11 mouse cellular contexts compared by ENCODE assay signal in the genomic region with DNA sequence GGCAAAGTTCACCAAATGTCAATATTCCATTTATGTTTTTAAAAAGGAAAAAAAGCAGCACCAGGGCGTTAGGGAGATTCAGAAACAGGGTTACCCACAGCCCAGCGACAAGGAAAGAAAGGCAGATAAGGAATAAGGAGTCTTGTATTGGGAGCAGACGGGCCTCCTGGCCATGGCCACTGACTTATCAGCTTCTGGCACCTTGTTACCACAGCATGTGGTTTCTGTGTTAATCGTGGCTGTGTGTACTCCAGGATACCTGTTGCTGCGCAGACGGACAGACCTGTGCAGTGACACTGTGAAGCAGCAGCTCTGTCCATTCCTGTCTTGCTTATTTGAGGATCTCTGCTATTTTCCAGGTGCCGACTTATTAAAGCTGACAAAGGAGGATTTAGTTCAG. TPM values are rescaled to one million over a fixed set of nuclear protein-coding genes. Genes with fewer than 3 reads are reported as not detected.
A peak's percentile ranks its signal among the peaks of the same experiment; 100 is the strongest.
DNase-seq lines count a peak whose midpoint lies in the region; ATAC-seq and TF ChIP-seq lines count a peak whose summit lies in the region.
"Had no signal": no experiment of that assay in that cellular context is flagged by ENCODE, and none has a peak within 500 bp of the region (broad histone marks: within the 10 kb centered on the region; RNA-seq: fewer than 3 reads in every experiment).

No protein-coding gene starts in this region.

- DNase-seq in MEL (ENCODE audit: low read depth, low spot score) (peak; percentile 91), liver (peak; percentile 92)
- peak; percentile 93 for DNase-seq in c-Kit-negative CD71-positive TER-119-positive erythroid progenitor cells, embryonic 14.5 days (ENCODE audit: low read depth, low spot score)
- no peak for DNase-seq in spleen, adult 2 months (ENCODE audit: low read depth in 1 of 2, low spot score in 2 of 2)
- no peak for DNase-seq in right cerebral cortex, adult 2 months (ENCODE audit: low spot score in 2 of 2)
- no peak for DNase-seq in forebrain, embryonic 11.5 days (ENCODE audit: low spot score)
- DNase-seq in left cerebral cortex, postnatal 36 days (ENCODE audit: low spot score in 2 of 2): no peak
- DNase-seq: cerebellum, adult 11-12 months had no signal

- H3K36me3 ChIP-seq in MEL (ENCODE audit: control insufficient read depth in 1 of 2, insufficient read depth in 2 of 2, low read length in 2 of 2): peaks cover 44 to 45% of the 10 kb centered on the region in 2 experiments
- H3K36me3 ChIP-seq in spleen, adult 2 months (ENCODE audit: control insufficient read depth, insufficient read depth, low read length): peaks cover 52% of the 10 kb centered on the region
- H3K36me3 ChIP-seq in forebrain, embryonic 11.5 days (ENCODE audit: control insufficient read depth, insufficient read depth, low read length): peaks cover 10% of the 10 kb centered on the region

- no peak for TF ChIP-seq CTCF in MEL (IDR thresholded peaks at IDR 0.05 in 2 of 3, conservative IDR thresholded peaks at IDR 0.05 in 1 of 3; ENCODE audit: control insufficient read depth in 1 of 3, insufficient read depth in 1 of 3, low read depth in 2 of 3, low read length in 3 of 3, poor library complexity in 1 of 3, severe bottlenecking in 1 of 3)
- no peak for TF ChIP-seq CTCF in spleen, adult 2 months (IDR thresholded peaks at IDR 0.05; ENCODE audit: extremely low read depth, insufficient read depth, insufficient read length, insufficient replicate concordance)

- no peak overlapping the region for H3K4me2 ChIP-seq in forebrain, embryonic 11.5 days (ENCODE audit: low read depth, low read length, severe bottlenecking)
- H3K4me2 ChIP-seq: forebrain, embryonic 13.5 days; hindbrain, embryonic 13.5 days had no signal

- no peak overlapping the region for H3K9ac ChIP-seq in MEL (ENCODE audit: control insufficient read depth, low read depth, low read length, poor library complexity, severe bottlenecking)
- no peak overlapping the region for H3K9ac ChIP-seq in forebrain, embryonic 11.5 days (ENCODE audit: low read length)
- H3K9ac ChIP-seq: forebrain, embryonic 13.5 days; hindbrain, embryonic 13.5 days had no signal

- ATAC-seq in forebrain, embryonic 11.5 days (replicated peaks; ENCODE audit: low FRiP score): no peak
- ATAC-seq: forebrain, embryonic 13.5 days had no signal

- TF ChIP-seq POLR2A in MEL (IDR thresholded peaks at IDR 0.05; ENCODE audit: control insufficient read depth in 1 of 2, insufficient read depth in 1 of 2, low read depth in 1 of 2, low read length in 2 of 2, poor library complexity in 1 of 2): peak in 1 of 2 experiments; percentile 47; a peak in 2 of 4 replicates
- TF ChIP-seq POLR2A in spleen, adult 2 months (IDR thresholded peaks at IDR 0.05; ENCODE audit: low read depth, low read length): no peak

- H3K27me3 ChIP-seq in MEL (ENCODE audit: control insufficient read depth in 1 of 2, insufficient read depth in 2 of 2, low read length in 2 of 2): no peaks in the 10 kb centered on the region
- no peaks in the 10 kb centered on the region for H3K27me3 ChIP-seq in spleen, adult 2 months (ENCODE audit: control insufficient read depth, insufficient read depth, low read length)
- no peaks in the 10 kb centered on the region for H3K27me3 ChIP-seq in forebrain, embryonic 11.5 days (ENCODE audit: control insufficient read depth, insufficient read depth, low read length)
- H3K27me3 ChIP-seq: forebrain, embryonic 13.5 days; hindbrain, embryonic 13.5 days had no signal

- no peaks in the 10 kb centered on the region for H3K9me3 ChIP-seq in MEL (replicated peaks; ENCODE audit: insufficient read depth, low read length)
- no peaks in the 10 kb centered on the region for H3K9me3 ChIP-seq in forebrain, embryonic 11.5 days (ENCODE audit: control insufficient read depth, low read length)
- H3K9me3 ChIP-seq: forebrain, embryonic 13.5 days; hindbrain, embryonic 13.5 days had no signal

- 88% methylated on average over 7 of the region's 7 CpGs for WGBS in spleen, adult 2 months
- WGBS in forebrain, embryonic 11.5 days: 90% methylated on average over 7 of the region's 7 CpGs

- intact Hi-C loops in left cerebral cortex, postnatal 36 days (cut with DNase I): no loop called here

- peaks cover 32 to 33% of the 10 kb centered on the region in 2 experiments for H3K4me1 ChIP-seq in MEL (ENCODE audit: control insufficient read depth in 1 of 2, insufficient read depth in 2 of 2, low read length in 2 of 2)
- H3K4me1 ChIP-seq in spleen, adult 2 months (ENCODE audit: control insufficient read depth, insufficient read depth, insufficient read length): no peaks in the 10 kb centered on the region
- no peaks in the 10 kb centered on the region for H3K4me1 ChIP-seq in forebrain, embryonic 11.5 days (replicated peaks; ENCODE audit: control insufficient read depth, insufficient read depth, low read length)
- H3K4me1 ChIP-seq: forebrain, embryonic 13.5 days; hindbrain, embryonic 13.5 days had no signal

- TF ChIP-seq EP300 in MEL (IDR thresholded peaks at IDR 0.05; ENCODE audit: low read depth in 1 of 2, low read length in 2 of 2): peak; percentile 98 to 99

- TF ChIP-seq RAD21 in MEL (IDR thresholded peaks at IDR 0.05; ENCODE audit: low read depth, low read length): no peak

- no peak overlapping the region for H3K4me3 ChIP-seq in MEL (ENCODE audit: control insufficient read depth in 1 of 2, insufficient read depth in 1 of 2, low read depth in 2 of 2, low read length in 2 of 2)
- H3K4me3 ChIP-seq in spleen, adult 2 months (ENCODE audit: extremely low read depth, insufficient read depth, insufficient read length): no peak overlapping the region
- no peak overlapping the region for H3K4me3 ChIP-seq in forebrain, embryonic 11.5 days (ENCODE audit: low read depth, low read length)
- H3K4me3 ChIP-seq: forebrain, embryonic 13.5 days; hindbrain, embryonic 13.5 days had no signal

- no peaks in the 10 kb centered on the region for H3K79me2 ChIP-seq in MEL (ENCODE audit: control insufficient read depth, insufficient read depth, low read length, poor library complexity)

- H3K27ac ChIP-seq in MEL (ENCODE audit: control insufficient read depth, low read depth, low read length): peak overlapping the region; percentile 90
- peak overlapping the region; percentile 25; the same call in 1 of the 2 replicates for H3K27ac ChIP-seq in spleen, adult 2 months (ENCODE audit: insufficient read depth, low read length)
- no peak overlapping the region for H3K27ac ChIP-seq in forebrain, embryonic 11.5 days (ENCODE audit: low read depth, low read length)
- H3K27ac ChIP-seq: forebrain, embryonic 13.5 days; hindbrain, embryonic 13.5 days; kidney, postnatal 0 days had no signal

TF ChIP-seq in MEL, 35 proteins besides CTCF, POLR2A, EP300 and RAD21 (continues in another document):
- no peak for TF ChIP-seq E2F4 (IDR thresholded peaks at IDR 0.05; ENCODE audit: borderline replicate concordance, low read depth, low read length)
- no peak for TF ChIP-seq NELFE (IDR thresholded peaks at IDR 0.05; ENCODE audit: low read depth, low read length)
- TF ChIP-seq UBTF (IDR thresholded peaks at IDR 0.05; ENCODE audit: borderline replicate concordance, insufficient read depth, low read depth, low read length): no peak
- no peak for TF ChIP-seq ZC3H11A (IDR thresholded peaks at IDR 0.05; ENCODE audit: low read depth, low read length)
- TF ChIP-seq RCOR1 (IDR thresholded peaks at IDR 0.05; ENCODE audit: low read depth, low read length): peak; percentile 90
- TF ChIP-seq SMC3 (IDR thresholded peaks at IDR 0.05; ENCODE audit: low read depth, low read length): no peak
- peak; percentile 56; the same call in 1 of the 2 replicates for TF ChIP-seq NRF1 (IDR thresholded peaks at IDR 0.05; ENCODE audit: insufficient read depth, low read depth, low read length, poor library complexity, severe bottlenecking)
- peak; percentile 99 for TF ChIP-seq GATA1 (IDR thresholded peaks at IDR 0.05; ENCODE audit: low read depth, low read length)
- TF ChIP-seq TCF12 (IDR thresholded peaks at IDR 0.05; ENCODE audit: low read depth, low read length): peak; percentile 99
- TF ChIP-seq ZMIZ1 (IDR thresholded peaks at IDR 0.05; ENCODE audit: low read depth, low read length): 0 out of 2 replicates have a peak, but pooled peaks have one; percentile 39
- TF ChIP-seq MYB (IDR thresholded peaks at IDR 0.05; ENCODE audit: low read depth, low read length): peak; percentile 61
- TF ChIP-seq BHLHE40 (IDR thresholded peaks at IDR 0.05; ENCODE audit: borderline replicate concordance, low read depth, low read length): peak; percentile 60; the same call in 1 of the 2 replicates
- peak; percentile 84 for TF ChIP-seq ZNF384 (IDR thresholded peaks at IDR 0.05; ENCODE audit: low read depth, low read length)
- no peak for TF ChIP-seq MAFK (IDR thresholded peaks at IDR 0.05; ENCODE audit: borderline replicate concordance, low read depth, low read length)
- no peak for TF ChIP-seq POLR2AphosphoS2 (IDR thresholded peaks at IDR 0.05; ENCODE audit: low read length)
- TF ChIP-seq MAX (IDR thresholded peaks at IDR 0.05; ENCODE audit: low read length): peak; percentile 68
- TF ChIP-seq MEF2A (IDR thresholded peaks at IDR 0.05; ENCODE audit: extremely low read depth, insufficient replicate concordance, low read depth, low read length, poor library complexity, severe bottlenecking): 0 out of 2 replicates have a peak, but pooled peaks have one; percentile 19
- TF ChIP-seq USF1 (IDR thresholded peaks at IDR 0.05; ENCODE audit: low read depth, low read length): no peak
- peak; percentile 100 for TF ChIP-seq TAL1 (IDR thresholded peaks at IDR 0.05; ENCODE audit: low read length)
- TF ChIP-seq KAT2A (conservative IDR thresholded peaks at IDR 0.05; ENCODE audit: low read depth, low read length): no peak; the same call in 1 of the 2 replicates
- TF ChIP-seq CHD1 (IDR thresholded peaks at IDR 0.05; ENCODE audit: low read depth, low read length): no peak
- no peak for TF ChIP-seq TBP (IDR thresholded peaks at IDR 0.05; ENCODE audit: low read depth, low read length)
- no peak for TF ChIP-seq GABPA (IDR thresholded peaks at IDR 0.05; ENCODE audit: low read depth, low read length)
- TF ChIP-seq ELF1 (IDR thresholded peaks at IDR 0.05; ENCODE audit: low read depth, low read length): peak; percentile 35; the same call in 1 of the 2 replicates
- peak; percentile 57; the same call in 1 of the 2 replicates for TF ChIP-seq MAZ (IDR thresholded peaks at IDR 0.05; ENCODE audit: low read depth, low read length)
- peak; percentile 89 for TF ChIP-seq ETS1 (IDR thresholded peaks at IDR 0.05; ENCODE audit: low read depth, low read length)
- TF ChIP-seq ZKSCAN1 (IDR thresholded peaks at IDR 0.05; ENCODE audit: low read depth, low read length): no peak

RNA-seq across cellular contexts. Expression of a gene that starts 38.2 kb away (rescaled TPM):
- 45.5 and 46.4 TPM in 2 replicates for total RNA-seq in MEL (2012; rRNA removed)
- polyA plus RNA-seq in MEL (2012; ENCODE audit: insufficient read depth in 1 of 2, insufficient read length in 2 of 2, low read depth in 1 of 2, low replicate concordance in 2 of 2, missing spikeins in 1 of 2): 10 to 100 TPM; 60.8 to 95.5 TPM
- 50.6 and 51.1 TPM in 2 replicates for polyA plus RNA-seq in spleen, adult 2 months (2012; rRNA removed)
- 51.7 and 52.5 TPM in 2 replicates for polyA plus RNA-seq in forebrain, embryonic 11.5 days (2014; fragmentation: Nextera tagmentation; extraction: Ambion mirVana)
- total RNA-seq in left cerebral cortex, postnatal 36 days (2021): 10 to 100 TPM; 53.9 to 82.7 TPM

Comparison
In these comparisons a context has a peak if more than half of its experiments do, and no peak if none do; other contexts are left out.
1. DNase-seq: peak in MEL (single experiment), c-Kit-negative CD71-positive TER-119-positive erythroid progenitor cells, embryonic 14.5 days (single experiment) and liver (single experiment); none in spleen, adult 2 months (0 of 2), right cerebral cortex, adult 2 months (0 of 2), forebrain, embryonic 11.5 days (single experiment) and left cerebral cortex, postnatal 36 days (0 of 2).